Mouse (Mus musculus): ENCODE data around the gene Krt6b. TPM values are rescaled to one million over a fixed set of nuclear protein-coding genes. Genes with fewer than 3 reads are reported as not detected.

Gene Krt6b
- not detected for polyA plus RNA-seq (2017; shearing (Covaris generic))

DNA sequence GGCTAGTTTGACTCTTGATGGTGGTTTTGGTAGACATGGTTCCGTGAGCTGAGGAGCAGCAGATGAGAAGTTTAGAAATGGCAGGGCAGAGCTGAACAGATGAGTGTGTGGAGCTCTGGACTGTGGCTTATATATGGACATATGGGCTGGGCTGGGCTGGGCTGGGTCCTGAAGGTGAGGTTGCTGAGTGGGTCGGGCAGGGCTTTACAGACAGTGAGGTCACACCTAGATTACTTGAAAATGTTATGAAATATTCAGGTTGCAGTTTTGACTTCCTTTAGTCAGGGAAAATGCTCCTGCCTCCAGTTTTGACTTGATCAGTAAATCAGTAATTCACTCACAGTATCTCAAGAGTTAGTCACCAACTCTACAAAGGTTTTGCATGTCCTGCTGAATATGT, at the start of gene Krt6b:
Gene Krt6b (minus strand): TSS at position 101 of the 400 bp plus-strand sequence.

DNA sequence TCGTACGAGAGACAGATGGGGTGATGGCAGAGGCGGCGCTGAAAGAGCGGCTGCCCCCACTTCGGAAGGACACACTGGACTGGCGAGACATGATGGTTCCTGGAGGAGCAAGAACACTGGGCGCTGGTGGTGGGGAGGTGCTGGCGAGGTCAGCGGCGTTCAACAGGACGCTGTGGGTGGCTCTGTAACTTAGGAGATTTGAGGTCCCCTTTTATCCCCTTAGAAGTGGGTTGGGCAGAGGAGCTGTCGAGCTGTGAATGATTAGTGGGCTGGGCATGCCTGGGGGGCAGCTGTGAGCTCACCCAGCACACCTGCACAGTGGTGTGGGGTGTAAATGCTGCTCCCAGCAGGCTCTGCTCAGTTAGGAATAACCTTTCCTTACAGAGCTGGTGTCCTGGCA, 32.6 kb upstream of the Krt6b start, which contains the start of gene Krt5:
Gene Krt5 (minus strand): TSS at position 179 of the 400 bp plus-strand sequence.

DNA sequence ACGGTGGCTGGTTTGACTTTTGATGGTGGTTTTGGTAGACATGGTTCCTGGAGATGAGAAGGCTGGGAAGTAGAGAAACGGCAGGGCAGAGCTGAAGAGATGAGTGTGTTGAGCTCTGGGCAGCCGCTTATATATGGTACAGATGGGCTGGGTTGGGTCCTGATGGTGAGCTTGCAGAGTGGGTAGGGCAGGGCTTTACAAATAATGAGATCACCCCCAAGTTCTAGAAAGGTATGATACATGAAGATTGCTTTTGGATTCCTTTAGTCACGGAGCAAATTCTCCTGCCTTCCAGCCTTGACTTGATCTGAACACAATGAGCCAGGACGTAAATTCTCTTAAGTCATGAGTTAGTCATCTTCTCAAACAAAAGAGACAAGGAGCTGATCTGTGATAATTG, 14.1 kb upstream of the Krt6b start, which contains the start of gene Krt6a:
Gene Krt6a (minus strand): TSS at position 101 of the 400 bp plus-strand sequence.

DNA sequence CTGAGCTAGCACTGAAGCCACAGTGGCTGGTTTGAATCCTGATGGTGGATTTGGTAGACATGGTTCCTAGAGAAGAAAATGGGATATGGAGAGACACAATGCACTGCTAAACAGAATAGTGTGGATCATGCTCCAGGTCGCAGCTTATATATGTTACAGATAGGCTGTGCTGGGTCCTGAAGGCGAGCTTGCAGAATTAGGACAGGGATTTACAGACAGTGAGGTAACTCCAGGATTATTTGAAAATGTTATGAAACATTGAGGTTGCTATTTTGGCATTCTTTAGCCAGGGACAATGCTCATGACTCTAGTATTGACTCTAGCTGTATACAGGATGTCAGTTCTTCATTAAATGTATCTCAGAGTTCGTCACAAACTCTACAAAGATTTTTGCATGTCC, 32.8 kb downstream of the Krt6b start, which contains the start of gene Gm5478:
Gene Gm5478 (minus strand): TSS at position 101 of the 400 bp plus-strand sequence.

DNA sequence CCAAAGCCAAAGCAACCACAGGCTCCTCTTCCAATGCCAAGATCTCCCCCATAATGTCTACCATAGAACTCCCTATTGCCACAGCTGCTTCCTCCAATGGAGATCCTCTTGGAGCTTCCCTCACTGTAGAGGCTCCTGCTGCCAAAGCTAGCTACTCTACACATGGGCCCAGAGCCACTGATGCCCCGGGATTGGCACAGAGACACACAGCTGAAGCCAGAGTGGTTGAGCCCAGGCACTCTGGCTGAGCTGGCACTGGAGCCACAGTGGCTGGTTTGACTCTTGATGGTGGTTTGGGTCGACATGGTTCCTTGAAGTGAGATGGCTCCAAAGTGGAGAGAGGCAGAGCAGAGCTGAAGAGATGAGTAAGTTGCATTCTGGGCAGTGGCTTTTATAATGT, 52.2 kb downstream of the Krt6b start, which contains the start of gene Gm5414:
Gene Gm5414 (minus strand): TSS at position 305 of the 400 bp plus-strand sequence.

Other genes starting within 250 kb of the Krt6b start
- not detected for gene Krt87, start 241.5 kb downstream of the Krt6b start, polyA plus RNA-seq (2017; shearing (Covaris generic))
- gene Krt88, start 232.5 kb downstream of the Krt6b start, polyA plus RNA-seq (2017; shearing (Covaris generic)) = not detected
- gene Krt81, start 216.5 kb downstream of the Krt6b start, polyA plus RNA-seq (2017; shearing (Covaris generic)) = not detected
- gene Krt86, start 206.8 kb downstream of the Krt6b start, polyA plus RNA-seq (2017; shearing (Covaris generic)) = not detected
- gene Krt83, start 188.8 kb downstream of the Krt6b start, polyA plus RNA-seq (2017; shearing (Covaris generic)) = 21.6 TPM
- not detected for gene Gm49425, start 163.0 kb downstream of the Krt6b start, polyA plus RNA-seq (2017; shearing (Covaris generic))
- gene Krt84, start 147.5 kb downstream of the Krt6b start, polyA plus RNA-seq (2017; shearing (Covaris generic)) = not detected
- gene Krt82, start 129.6 kb downstream of the Krt6b start, polyA plus RNA-seq (2017; shearing (Covaris generic)) = not detected
- gene Krt90, start 117.3 kb downstream of the Krt6b start, polyA plus RNA-seq (2017; shearing (Covaris generic)) = not detected
- 0.61 TPM for gene Krt75, start 106.4 kb downstream of the Krt6b start, polyA plus RNA-seq (2017; shearing (Covaris generic))
- gene Gm5414, start 52.1 kb downstream of the Krt6b start, polyA plus RNA-seq (2017; shearing (Covaris generic)) = not detected
- not detected for gene Gm5478, start 32.9 kb downstream of the Krt6b start, polyA plus RNA-seq (2017; shearing (Covaris generic))
- gene Krt6a, start 14.0 kb upstream of the Krt6b start, polyA plus RNA-seq (2017; shearing (Covaris generic)) = not detected
- not detected for gene Krt5, start 32.6 kb upstream of the Krt6b start, polyA plus RNA-seq (2017; shearing (Covaris generic))
- not detected for gene Krt71, start 62.8 kb upstream of the Krt6b start, polyA plus RNA-seq (2017; shearing (Covaris generic))
- gene Krt72, start 106.2 kb upstream of the Krt6b start, polyA plus RNA-seq (2017; shearing (Covaris generic)) = not detected
- gene Krt73, start 122.1 kb upstream of the Krt6b start, polyA plus RNA-seq (2017; shearing (Covaris generic)) = 0.17 TPM
- gene Krt2, start 137.9 kb upstream of the Krt6b start, polyA plus RNA-seq (2017; shearing (Covaris generic)) = not detected
- not detected for gene Krt1, start 170.5 kb upstream of the Krt6b start, polyA plus RNA-seq (2017; shearing (Covaris generic))
- not detected for gene Krt77, start 189.4 kb upstream of the Krt6b start, polyA plus RNA-seq (2017; shearing (Covaris generic))
- not detected for gene Krt76, start 212.6 kb upstream of the Krt6b start, polyA plus RNA-seq (2017; shearing (Covaris generic))
- not detected for gene Krt4, start 244.4 kb upstream of the Krt6b start, polyA plus RNA-seq (2017; shearing (Covaris generic))